Mouse (Mus musculus) gastrocnemius, postnatal 10 days (tissue): Measurements from ENCODE around the gene Sptbn1. TPM values are rescaled to one million over a fixed set of nuclear protein-coding genes. Genes with fewer than 3 reads are reported as not detected.
A peak's percentile ranks its signal among the peaks of the same experiment; 100 is the strongest.

ENCODE experiments used
- DNase-seq: peaks from one replicate; pipeline ENCODE4 v3.0.0; 2021; ENCODE audit warnings: mixed read lengths
- total RNA-seq, 2 experiments: library from RNA; stranded (reverse); gene quantifications; 2 replicates each; pipeline ENCODE4 v1.2.3; 2021

Gene Sptbn1
- total RNA-seq, 2 experiments from 2014 or later: 147 to 171 TPM

GRCm38 (mm10) chr11:30171184-30171583 is 96.8 kb downstream of the Sptbn1 start:
- no peak for DNase-seq

DNA sequence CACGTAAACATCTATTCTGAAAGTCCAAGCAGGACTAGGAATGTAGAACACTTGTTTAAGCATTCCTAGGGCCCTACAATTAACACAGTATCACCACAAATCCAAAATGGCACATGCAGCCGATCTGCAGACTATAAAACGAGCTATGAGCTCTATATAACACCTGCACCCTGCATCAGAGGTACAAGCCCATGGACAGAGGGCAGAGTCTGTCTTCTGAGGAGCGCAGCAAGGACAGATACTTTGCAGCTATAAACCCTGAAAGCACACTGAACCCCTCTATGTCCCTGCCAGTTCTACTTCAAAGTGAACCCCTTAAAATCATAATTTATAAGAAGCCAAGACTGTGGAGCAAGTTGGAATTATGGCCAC is 101.4 kb downstream of the Sptbn1 start:
- DNase-seq: no peak

GRCm38 (mm10) chr11:30165861-30166550 is 102.0 kb downstream of the Sptbn1 start:
- no peak for DNase-seq

- DNase-seq: no peak
These were observed 103.3 kb downstream of the Sptbn1 start for GRCm38 (mm10) chr11:30164515-30165214.

DNA sequence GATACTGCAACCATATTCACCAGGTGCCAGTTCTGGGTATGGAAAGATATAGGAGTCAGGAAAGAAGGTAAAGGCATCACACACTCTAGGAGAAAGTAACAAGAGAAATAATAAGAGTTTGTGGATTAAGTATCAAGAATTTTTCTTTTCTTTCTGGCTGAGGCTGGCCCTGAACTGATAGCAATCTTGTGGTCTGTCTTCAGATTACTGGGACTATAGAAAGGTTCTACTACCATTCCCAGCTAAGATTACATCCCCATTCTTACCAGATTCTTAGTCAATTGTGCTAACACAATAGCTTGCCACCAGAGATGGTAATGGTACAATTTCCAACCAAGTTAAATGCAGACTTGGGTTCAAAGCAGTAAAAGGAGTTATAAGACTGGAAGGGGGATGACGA is 104.1 kb downstream of the Sptbn1 start:
- DNase-seq: no peak

DNA sequence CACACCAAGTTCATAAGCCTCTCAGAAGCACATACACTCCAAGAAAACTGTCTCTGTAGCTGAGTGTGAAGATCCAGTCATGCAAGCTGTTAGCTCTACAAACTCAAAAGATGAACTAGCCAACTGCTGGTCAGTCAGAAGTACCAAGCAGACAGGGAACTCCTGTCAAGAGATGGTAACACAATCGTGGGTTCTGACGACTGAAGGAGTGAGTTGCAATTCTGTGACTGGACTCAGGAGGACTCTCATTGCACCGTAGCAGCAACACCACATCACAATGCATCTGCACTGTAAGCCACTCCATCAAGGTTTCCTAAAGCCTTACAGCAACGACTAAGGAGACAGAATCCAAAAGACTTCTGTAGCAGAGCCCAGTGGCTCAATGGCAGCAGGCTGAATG is 104.9 kb downstream of the Sptbn1 start:
- DNase-seq: no peak

GRCm38 (mm10) chr11:30161744-30162143 is 106.2 kb downstream of the Sptbn1 start:
- DNase-seq: no peak

DNA sequence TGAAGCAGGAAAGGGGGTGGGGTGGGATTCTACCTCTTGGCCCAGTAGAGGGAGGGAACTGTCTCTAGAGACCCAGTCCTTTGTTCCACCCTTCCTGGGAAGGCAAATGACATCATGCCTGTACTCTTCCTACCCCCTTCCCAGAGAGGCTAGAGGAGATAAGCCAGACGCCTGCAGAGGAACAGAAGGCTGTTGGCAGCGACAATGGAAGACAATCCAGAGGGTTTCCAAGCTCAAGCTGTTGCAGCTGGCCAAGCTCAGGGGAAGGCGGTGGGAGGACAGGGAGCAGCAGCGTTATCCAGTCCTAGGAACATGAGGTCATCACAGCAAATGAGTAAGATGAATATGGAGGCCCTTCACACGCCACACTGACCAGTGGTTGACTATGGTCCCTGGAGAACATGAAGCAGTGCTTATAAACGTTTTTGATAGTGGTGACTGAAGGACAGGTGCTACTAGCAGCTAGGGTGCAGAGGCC is 106.8 kb downstream of the Sptbn1 start:
- peak; percentile 53 for DNase-seq

DNA sequence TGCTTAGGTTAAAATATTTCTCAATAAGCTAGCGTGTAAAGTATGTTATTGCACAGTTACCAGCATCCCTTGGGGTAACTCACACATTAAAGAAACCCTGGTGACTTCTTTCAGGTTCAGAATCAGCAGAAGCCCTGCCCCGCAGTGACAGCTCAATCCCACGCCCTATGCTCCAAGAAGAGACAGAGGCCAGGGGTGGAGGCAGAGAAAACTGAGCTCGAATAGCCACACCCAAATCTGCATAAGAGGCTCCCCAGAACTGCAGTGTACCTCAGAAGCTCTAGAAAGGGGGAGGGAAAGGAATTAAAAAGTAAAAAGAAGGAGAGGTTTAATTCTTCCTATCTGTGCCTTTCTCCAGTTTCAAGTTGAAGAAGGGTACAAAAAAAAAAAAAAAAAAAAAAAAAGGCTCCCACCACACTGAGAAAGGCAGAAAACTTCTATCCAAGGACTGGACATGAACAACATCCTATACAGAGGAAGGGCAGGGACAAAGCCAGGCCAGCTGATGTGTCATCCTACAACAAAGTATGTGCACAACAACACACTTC is 107.3 kb downstream of the Sptbn1 start:
- no peak for DNase-seq

GRCm38 (mm10) chr11:30159545-30160255 is 108.3 kb downstream of the Sptbn1 start:
- DNase-seq: no peak

GRCm38 (mm10) chr11:30158028-30158700 is 109.8 kb downstream of the Sptbn1 start:
- DNase-seq: no peak

- no peak for DNase-seq
These were observed 112.1 kb downstream of the Sptbn1 start for GRCm38 (mm10) chr11:30155887-30156286.

GRCm38 (mm10) chr11:30154980-30155379 is 113.0 kb downstream of the Sptbn1 start:
- DNase-seq: no peak

DNA sequence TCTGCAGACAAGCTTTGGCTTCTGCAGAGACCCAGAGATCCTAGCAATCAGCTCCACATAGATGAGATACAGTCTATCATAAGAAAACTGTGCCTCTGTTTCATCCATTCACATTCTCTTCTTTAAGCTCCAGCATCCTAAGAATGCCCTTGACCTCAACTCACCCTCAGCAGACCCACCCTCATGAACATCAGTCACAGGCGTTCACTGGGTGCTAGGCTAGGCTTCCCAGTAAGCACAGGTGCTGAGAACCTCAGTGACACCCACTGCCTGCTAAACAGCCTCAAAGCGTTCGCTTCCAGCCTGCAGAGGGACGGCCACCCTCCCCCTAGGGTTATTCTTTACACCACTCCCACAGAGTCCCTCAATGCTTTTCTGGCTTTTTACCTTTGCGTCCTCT is 119.1 kb downstream of the Sptbn1 start:
- DNase-seq: no peak

DNA sequence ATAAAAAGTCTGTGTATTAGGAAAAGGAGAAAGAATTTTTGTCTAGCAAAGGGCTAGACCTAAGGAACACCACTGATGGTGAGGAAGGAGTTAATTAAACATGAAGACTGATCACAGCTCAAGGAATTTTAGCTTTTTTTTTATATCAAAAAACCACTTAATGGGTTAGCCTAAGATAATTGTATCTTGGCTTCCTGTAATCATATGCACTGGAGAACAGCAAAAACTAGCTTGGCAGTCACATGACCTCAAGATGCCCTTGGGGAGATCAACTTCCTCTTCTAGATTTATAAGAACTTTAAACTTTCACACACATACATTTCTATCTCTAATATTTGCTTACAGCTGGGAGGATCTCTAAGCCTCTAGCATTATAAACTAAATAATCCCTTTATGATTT is 119.6 kb downstream of the Sptbn1 start:
- DNase-seq: no peak

- no peak for DNase-seq
These were observed 120.1 kb downstream of the Sptbn1 start for GRCm38 (mm10) chr11:30147882-30148281.

GRCm38 (mm10) chr11:30143090-30143489 is 124.9 kb downstream of the Sptbn1 start:
- no peak for DNase-seq

GRCm38 (mm10) chr11:30139165-30139826 is 128.7 kb downstream of the Sptbn1 start:
- DNase-seq: no peak

GRCm38 (mm10) chr11:30137081-30137480 is 130.9 kb downstream of the Sptbn1 start:
- DNase-seq: no peak

- no peak for DNase-seq
These were observed 133.9 kb downstream of the Sptbn1 start for GRCm38 (mm10) chr11:30134058-30134457.

DNA sequence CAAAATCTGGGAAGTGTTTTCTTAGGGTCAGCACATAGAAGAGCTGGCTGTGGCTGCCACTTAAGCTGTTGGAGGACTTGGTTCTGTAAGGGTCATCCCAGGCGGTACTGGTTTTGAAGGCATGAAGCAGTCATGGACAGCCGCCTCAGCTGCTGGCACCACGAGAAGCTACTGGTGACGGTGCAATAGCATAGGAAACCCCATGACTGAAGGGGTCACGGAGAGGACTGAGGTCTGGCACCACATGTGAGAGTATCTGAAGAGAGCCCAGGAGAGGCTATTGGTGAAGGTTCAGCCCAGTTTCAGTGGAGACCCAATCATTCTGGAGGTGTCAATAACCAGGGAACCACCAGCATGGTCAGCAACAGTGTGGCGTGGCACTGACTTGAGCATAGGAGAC is 135.4 kb downstream of the Sptbn1 start:
- no peak for DNase-seq

GRCm38 (mm10) chr11:30131640-30132039 is 136.3 kb downstream of the Sptbn1 start:
- DNase-seq: no peak
